Comparison of ENCODE assay signal across 23 mouse cellular contexts in genomic region chr1:61837006-61837544, GRCm38 (mm10).
A peak's percentile ranks its signal among the peaks of the same experiment; 100 is the strongest.
DNase-seq lines count a peak whose midpoint lies in the region; ATAC-seq and TF ChIP-seq lines count a peak whose summit lies in the region.
"Had no signal": no experiment of that assay in that cellular context is flagged by ENCODE, and none has a peak within 500 bp of the region (broad histone marks: within the 10 kb centered on the region; RNA-seq: fewer than 3 reads in every experiment).

No protein-coding gene starts in this region.

- no peak for TF ChIP-seq POLR2A in brain, embryonic 14.5 days (IDR thresholded peaks at IDR 0.05; ENCODE audit: borderline replicate concordance, extremely low read depth, insufficient read depth, insufficient read length, poor library complexity, severe bottlenecking)
- TF ChIP-seq POLR2A in limb, embryonic 14.5 days (IDR thresholded peaks at IDR 0.05; ENCODE audit: borderline replicate concordance, extremely low read depth, insufficient read depth, insufficient read length): no peak

- peaks cover 9% of the 10 kb centered on the region for H3K4me1 ChIP-seq in forebrain, embryonic 13.5 days
- H3K4me1 ChIP-seq in forebrain, postnatal 0 days (ENCODE audit: insufficient read depth): no peaks in the 10 kb centered on the region
- H3K4me1 ChIP-seq in lung, embryonic 14.5 days (ENCODE audit: insufficient read depth): peaks cover 8% of the 10 kb centered on the region; the same call in 1 of the 2 replicates
- peaks cover 5% of the 10 kb centered on the region for H3K4me1 ChIP-seq in limb, embryonic 14.5 days (ENCODE audit: control insufficient read depth, insufficient read depth, low read length)
- H3K4me1 ChIP-seq: heart, embryonic 10.5 days had no signal

- 59% methylated on average over 6 of the region's 6 CpGs for WGBS in forebrain, embryonic 13.5 days
- 48% methylated on average over 6 of the region's 6 CpGs for WGBS in forebrain, postnatal 0 days
- 39% methylated on average over 6 of the region's 6 CpGs for WGBS in lung, embryonic 14.5 days
- WGBS in limb, embryonic 14.5 days: 39% methylated on average over 6 of the region's 6 CpGs

- no peak overlapping the region for H3K4me2 ChIP-seq in forebrain, embryonic 13.5 days
- H3K4me2 ChIP-seq in forebrain, postnatal 0 days (ENCODE audit: low read depth): no peak overlapping the region
- no peak overlapping the region for H3K4me2 ChIP-seq in lung, embryonic 14.5 days
- no peak overlapping the region for H3K4me2 ChIP-seq in limb, embryonic 14.5 days (replicated peaks; ENCODE audit: low read depth, low read length, severe bottlenecking)
- H3K4me2 ChIP-seq: heart, embryonic 13.5 days; hindbrain, embryonic 14.5 days had no signal

- peak; percentile 70; the same call in 1 of the 2 replicates for ATAC-seq in forebrain, embryonic 13.5 days
- no peak; the same call in 1 of the 2 replicates for ATAC-seq in forebrain, postnatal 0 days
- no peak for ATAC-seq in lung, embryonic 14.5 days (ENCODE audit: insufficient read depth)
- ATAC-seq in limb, embryonic 14.5 days (ENCODE audit: low FRiP score, low read depth): 0 out of 2 replicates have a peak, but pooled peaks have one; percentile 65
- ATAC-seq: CD4-positive, CD25-positive, alpha-beta regulatory T cell, adult 4 months; hindbrain, postnatal 0 days; inflammation-experienced regulatory T-cells, adult 6 months; intestine, embryonic 16.5 days had no signal

- no peaks in the 10 kb centered on the region for H3K27me3 ChIP-seq in forebrain, embryonic 13.5 days
- no peaks in the 10 kb centered on the region for H3K27me3 ChIP-seq in forebrain, postnatal 0 days (ENCODE audit: insufficient read depth, low read length)
- H3K27me3 ChIP-seq in lung, embryonic 14.5 days (ENCODE audit: insufficient read depth, low read length): no peaks in the 10 kb centered on the region
- H3K27me3 ChIP-seq in limb, embryonic 14.5 days (ENCODE audit: control insufficient read depth, insufficient read depth, low read length): no peaks in the 10 kb centered on the region
- H3K27me3 ChIP-seq: heart, embryonic 13.5 days had no signal

- no peak overlapping the region for H3K4me3 ChIP-seq in forebrain, embryonic 13.5 days
- no peak overlapping the region for H3K4me3 ChIP-seq in forebrain, postnatal 0 days (ENCODE audit: low read depth, low read length)
- no peak overlapping the region for H3K4me3 ChIP-seq in lung, embryonic 14.5 days (ENCODE audit: low read depth, low read length)
- H3K4me3 ChIP-seq in limb, embryonic 14.5 days (replicated peaks; ENCODE audit: low read length): no peak overlapping the region
- H3K4me3 ChIP-seq: heart, embryonic 10.5 days; heart, embryonic 13.5 days had no signal

- no peak overlapping the region for H3K9ac ChIP-seq in forebrain, embryonic 13.5 days
- H3K9ac ChIP-seq in forebrain, postnatal 0 days: no peak overlapping the region
- H3K9ac ChIP-seq in lung, embryonic 14.5 days: no peak overlapping the region
- H3K9ac ChIP-seq in limb, embryonic 14.5 days (ENCODE audit: low read depth, low read length, severe bottlenecking): no peak overlapping the region
- H3K9ac ChIP-seq: heart, embryonic 13.5 days; hindbrain, embryonic 14.5 days had no signal

- no peak for DNase-seq in forebrain, postnatal 0 days
- peak; percentile 52 for DNase-seq in lung, embryonic 14.5 days
- no peak for DNase-seq in lung, postnatal 14 days
- peak; percentile 68 for DNase-seq in brain, embryonic 14.5 days (ENCODE audit: low read depth)
- DNase-seq in limb, embryonic 14.5 days (ENCODE audit: low spot score): peak; percentile 12
- DNase-seq in ovary, postnatal 14 days (ENCODE audit: low spot score): no peak
- DNase-seq: adrenal gland, adult 2 months; adrenal gland, postnatal 14 days; cerebellum, adult 18-20 months; cerebellum, adult 9-10 months; cerebellum, postnatal 14 days; gastrocnemius, postnatal 25 days; heart, adult 18-20 months; heart, postnatal 14 days; heart, postnatal 4 days had no signal

- no peak overlapping the region; the same call in 1 of the 2 replicates for H3K27ac ChIP-seq in forebrain, embryonic 13.5 days
- H3K27ac ChIP-seq in forebrain, postnatal 0 days (ENCODE audit: low read depth, low read length): no peak overlapping the region
- H3K27ac ChIP-seq in lung, embryonic 14.5 days (ENCODE audit: low read depth): no peak overlapping the region
- H3K27ac ChIP-seq in limb, embryonic 14.5 days (replicated peaks; ENCODE audit: low read depth, low read length): no peak overlapping the region
- H3K27ac ChIP-seq: heart, embryonic 10.5 days; heart, embryonic 13.5 days; hindbrain, embryonic 14.5 days; hindbrain, postnatal 0 days had no signal

- no peaks in the 10 kb centered on the region for H3K9me3 ChIP-seq in forebrain, embryonic 13.5 days (replicated peaks)
- no peaks in the 10 kb centered on the region for H3K9me3 ChIP-seq in forebrain, postnatal 0 days (ENCODE audit: low read length)
- no peaks in the 10 kb centered on the region for H3K9me3 ChIP-seq in lung, embryonic 14.5 days (ENCODE audit: low read depth, low read length)
- no peaks in the 10 kb centered on the region for H3K9me3 ChIP-seq in limb, embryonic 14.5 days (ENCODE audit: control insufficient read depth, low read length)
- H3K9me3 ChIP-seq: heart, embryonic 10.5 days; heart, embryonic 13.5 days had no signal

- TF ChIP-seq CTCF in forebrain, postnatal 0 days (IDR thresholded peaks at IDR 0.05; ENCODE audit: low read depth): no peak
- TF ChIP-seq CTCF in lung, embryonic 14.5 days (IDR thresholded peaks at IDR 0.05; ENCODE audit: low read depth): no peak
- TF ChIP-seq CTCF in brain, embryonic 14.5 days (IDR thresholded peaks at IDR 0.05; ENCODE audit: borderline replicate concordance, extremely low read depth, insufficient read depth, insufficient read length): no peak

- H3K36me3 ChIP-seq in forebrain, embryonic 13.5 days (ENCODE audit: poor library complexity, severe bottlenecking): no peaks in the 10 kb centered on the region
- H3K36me3 ChIP-seq in forebrain, postnatal 0 days (ENCODE audit: insufficient read depth): no peaks in the 10 kb centered on the region
- no peaks in the 10 kb centered on the region for H3K36me3 ChIP-seq in lung, embryonic 14.5 days (ENCODE audit: insufficient read depth)
- no peaks in the 10 kb centered on the region for H3K36me3 ChIP-seq in limb, embryonic 14.5 days (ENCODE audit: control insufficient read depth, insufficient read depth, low read length)
- H3K36me3 ChIP-seq: heart, embryonic 10.5 days; heart, embryonic 13.5 days had no signal

Comparison
In these comparisons a context has a peak if more than half of its experiments do, and no peak if none do; other contexts are left out.
1. ATAC-seq: peak in forebrain, embryonic 13.5 days (single experiment) and limb, embryonic 14.5 days (single experiment); none in forebrain, postnatal 0 days (single experiment) and lung, embryonic 14.5 days (single experiment).
2. DNase-seq: peak in lung, embryonic 14.5 days (single experiment), brain, embryonic 14.5 days (single experiment) and limb, embryonic 14.5 days (single experiment); none in forebrain, postnatal 0 days (single experiment), lung, postnatal 14 days (single experiment) and ovary, postnatal 14 days (single experiment).